In the genomic region with DNA sequence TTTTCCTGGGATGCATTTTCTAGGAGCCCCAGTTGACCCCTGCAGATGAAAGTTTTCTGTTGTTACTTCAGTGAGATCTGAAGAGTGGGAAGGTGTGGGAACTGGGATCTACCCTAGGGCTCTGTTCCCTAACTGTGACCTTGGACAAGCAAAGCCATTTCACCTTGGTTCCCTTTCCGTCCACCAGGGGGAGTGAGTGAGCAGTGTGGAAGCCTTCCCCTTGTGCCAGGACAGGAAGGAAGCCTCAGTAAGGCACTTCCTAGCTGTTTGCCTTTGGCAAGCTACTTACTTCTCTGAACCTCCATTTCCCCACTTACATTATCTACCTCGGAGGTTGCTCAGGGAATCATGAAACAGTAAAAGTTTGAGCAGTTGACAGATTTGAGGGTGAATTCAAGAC, we compare ENCODE assay signal across 10 mouse cellular contexts. TPM values are rescaled to one million over a fixed set of nuclear protein-coding genes. Genes with fewer than 3 reads are reported as not detected.
A peak's percentile ranks its signal among the peaks of the same experiment; 100 is the strongest.
DNase-seq lines count a peak whose midpoint lies in the region; ATAC-seq and TF ChIP-seq lines count a peak whose summit lies in the region.
"Had no signal": no experiment of that assay in that cellular context is flagged by ENCODE, and none has a peak within 500 bp of the region (broad histone marks: within the 10 kb centered on the region; RNA-seq: fewer than 3 reads in every experiment).

No protein-coding gene starts in this region.

- 6% methylated on average over 2 of the region's 2 CpGs for WGBS in bone marrow, adult 2 months

- peak; percentile 96 for TF ChIP-seq CTCF in bone marrow, adult 2 months (IDR thresholded peaks at IDR 0.05; ENCODE audit: control insufficient read depth, insufficient read depth, low read length)

- ATAC-seq in erythroblast, adult 5-6 weeks (replicated peaks; ENCODE audit: low FRiP score, poor library complexity, severe bottlenecking) = peak; percentile 78
- ATAC-seq in hematopoietic stem cell, adult 5-6 weeks (replicated peaks in 1 of 2; ENCODE audit: insufficient read depth in 1 of 2, low FRiP score in 2 of 2, low TSS enrichment in 1 of 2, low read depth in 1 of 2, poor library complexity in 2 of 2, severe bottlenecking in 2 of 2) = peak; percentile 35 to 54; a peak in 1 of 4 replicates

- no peak overlapping the region for H3K4me3 ChIP-seq in bone marrow, adult 2 months (replicated peaks; ENCODE audit: control insufficient read depth, low read depth, low read length)
- H3K4me3 ChIP-seq: megakaryocyte, embryonic 14.5 days had no signal

- no peak overlapping the region for H3K27ac ChIP-seq in bone marrow, adult 2 months (ENCODE audit: control insufficient read depth, insufficient read depth, low read depth, low read length, poor library complexity)

- H3K4me1 ChIP-seq in bone marrow, adult 2 months (ENCODE audit: control insufficient read depth, insufficient read depth, low read length) = no peaks in the 10 kb centered on the region

- no peak for TF ChIP-seq POLR2A in bone marrow, adult 2 months (IDR thresholded peaks at IDR 0.05; ENCODE audit: borderline replicate concordance, control insufficient read depth, low read depth, low read length)

- peak; percentile 70 to 72 for DNase-seq in right cerebral cortex, adult 2 months (ENCODE audit: low spot score in 2 of 2)
- DNase-seq in right cerebral cortex, postnatal 25 days = no peak
- DNase-seq in lung, adult 18-20 months = peak; percentile 50 to 58
- DNase-seq in ovary, postnatal 14 days (ENCODE audit: low spot score) = peak; percentile 56
- DNase-seq in thymus, postnatal 4 days = peak; percentile 93

RNA-seq across cellular contexts. Expression of a gene that starts 59.0 kb away (rescaled TPM):
- polyA plus RNA-seq in bone marrow, adult 2 months (2011; ENCODE audit: insufficient read depth, insufficient read length, low replicate concordance, missing spikeins) = 0.55 and 0.79 TPM in 2 replicates
- not detected in 2 replicates for total RNA-seq in erythroblast, adult 5-6 weeks (2015; ENCODE audit: low replicate concordance)
- total RNA-seq in erythroblast, adult 5-6 weeks (2017; ENCODE audit: low replicate concordance) = not detected in 2 replicates
- 0.69 and 1.3 TPM in 2 replicates for total RNA-seq in hematopoietic stem cell, adult 5-6 weeks (2017)
- polyA plus RNA-seq: frontal cortex, adult 2 months had no signal
